Mouse (Mus musculus): ENCODE measurements around the gene Iqcn.

DNA sequence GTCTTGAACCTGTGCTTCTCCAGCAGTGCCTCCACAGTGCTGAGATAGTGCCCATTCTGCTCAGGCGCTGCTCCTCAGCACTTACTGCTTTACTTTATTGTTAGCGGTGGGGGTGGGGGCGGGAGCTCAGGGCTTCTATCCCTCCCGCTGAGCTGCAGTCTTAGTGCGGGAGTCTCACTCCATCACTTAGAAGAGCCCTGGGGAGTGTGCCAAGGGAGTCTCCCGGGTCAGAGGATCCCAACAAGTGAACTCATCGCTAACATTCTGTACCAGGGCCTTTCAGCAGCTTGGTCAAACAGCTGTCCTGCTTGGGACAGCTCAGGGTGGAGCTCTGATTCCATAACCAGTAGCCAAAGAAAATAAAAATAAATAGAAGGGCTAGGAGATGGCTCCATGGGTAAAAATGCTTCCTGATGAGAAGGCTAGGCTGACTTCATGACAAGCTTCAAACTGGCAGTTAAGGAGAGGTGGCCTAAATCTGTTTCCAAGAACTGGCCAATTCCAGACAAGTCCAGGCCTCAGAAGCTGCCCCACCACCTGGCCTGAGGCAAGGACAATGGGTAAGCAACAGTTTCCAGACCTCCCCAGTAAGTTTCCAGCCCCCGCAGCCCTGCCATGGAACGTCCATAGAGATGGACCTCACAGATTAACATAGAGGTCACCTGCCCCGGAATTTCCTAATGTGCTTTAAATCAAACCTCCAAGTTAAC is 31.5 kb upstream of the Iqcn start:
- TF ChIP-seq GATA1 (IDR thresholded peaks at IDR 0.05; ENCODE audit: borderline replicate concordance, low read length): no peak
- TF ChIP-seq FLI1 (IDR thresholded peaks at IDR 0.05; ENCODE audit: low read length): no peak
